Mouse (Mus musculus) c-Kit-positive CD71-positive TER-119-negative erythroid progenitor cells, embryonic 14.5 days (primary cell): Measurements from ENCODE around the gene Rad51c.
A peak's percentile ranks its signal among the peaks of the same experiment; 100 is the strongest.
"Not testable (repeated sequence)": the region's sequence is repeated elsewhere in the genome, so short reads cannot be mapped to it uniquely, and the experiment has no call there.

Source experiments
- DNase-seq: peaks from one replicate; pipeline ENCODE4 v3.0.0-alpha.2; 2013; ENCODE audit warnings: low read depth

Gene Rad51c

GRCm38 (mm10) chr11:87404876-87405275 is at the start of gene Rad51c, which contains the start of gene Tex14:
Gene Rad51c, minus strand, starts transcription at chr11:87404954.
Gene Tex14, plus strand, starts transcription at chr11:87405065.
- DNase-seq = no peak

DNA sequence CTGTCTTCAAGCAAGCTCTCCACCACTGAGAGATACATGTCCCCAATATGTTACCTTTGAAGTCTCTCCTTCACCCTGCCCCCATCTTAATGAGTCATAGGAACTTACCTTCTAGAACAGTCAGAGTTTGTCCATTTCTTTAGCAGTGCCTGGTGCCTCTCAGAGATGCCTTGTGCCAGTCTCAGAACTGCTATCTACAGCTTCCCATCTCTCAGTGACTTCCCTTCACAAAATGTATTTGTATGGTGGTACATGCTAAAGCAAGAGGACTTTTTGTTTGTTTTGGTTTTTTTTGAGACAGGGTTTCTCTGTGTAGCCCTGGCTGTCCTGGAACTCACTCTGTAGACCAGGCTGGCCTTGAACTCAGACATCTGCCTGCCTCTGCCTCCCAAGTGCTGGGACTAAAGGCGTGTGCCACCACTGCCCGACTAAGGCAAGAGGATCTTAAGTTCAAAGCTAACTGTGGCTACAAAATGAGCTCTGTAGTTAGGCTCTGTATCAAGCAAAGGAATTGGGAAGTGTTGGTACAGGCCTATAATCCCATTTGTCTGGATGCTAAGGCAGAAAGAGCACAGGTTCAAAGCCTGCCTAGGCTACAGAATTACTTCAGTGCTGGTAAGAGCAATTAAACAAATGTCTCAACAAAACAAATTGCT is 49.4 kb upstream of the Rad51c start:
- DNase-seq = no peak

DNA sequence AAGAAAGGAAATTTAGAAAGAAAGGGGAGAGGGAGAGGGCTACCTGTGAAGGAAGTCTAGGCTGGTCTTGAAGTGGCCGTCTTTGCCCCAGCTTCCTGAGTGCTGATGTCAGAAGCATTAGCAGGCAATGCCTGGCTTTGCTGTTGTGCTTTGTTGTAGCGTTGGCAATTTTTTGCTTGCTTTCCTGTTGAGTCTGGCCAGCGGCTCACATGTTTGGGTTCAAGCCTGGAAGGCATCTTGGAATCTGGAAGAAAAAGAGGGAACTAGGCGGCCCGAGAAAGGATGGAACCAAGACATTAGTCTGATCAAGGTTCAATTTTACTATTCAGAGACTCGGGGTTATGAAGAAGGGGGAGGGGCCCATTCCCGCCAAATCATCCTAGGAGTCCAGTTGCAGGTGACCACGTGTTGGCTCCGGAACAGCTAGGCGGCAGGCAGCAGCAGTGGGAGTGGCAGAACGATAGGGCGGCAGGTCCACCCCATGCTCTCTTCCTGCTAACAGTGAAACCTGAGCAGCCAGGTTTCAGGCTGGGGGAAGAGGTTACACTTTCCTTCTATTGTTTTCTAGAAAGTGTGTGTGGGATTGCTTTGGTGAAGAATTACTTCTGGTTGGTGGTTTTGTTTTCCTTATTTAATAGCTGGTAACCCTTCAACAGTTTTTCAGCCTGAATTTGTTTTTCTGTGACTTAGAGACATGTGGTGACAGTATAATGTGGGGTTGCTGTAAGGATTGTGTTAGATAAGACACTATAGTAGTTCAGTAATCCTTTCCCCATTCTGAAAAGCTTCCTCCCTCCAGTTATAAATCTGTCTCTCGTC is 48.7 kb upstream of the Rad51c start:
- DNase-seq = no peak

- not testable (repeated sequence) for DNase-seq
These were observed 48.0 kb upstream of the Rad51c start for GRCm38 (mm10) chr11:87452779-87453178.

DNA sequence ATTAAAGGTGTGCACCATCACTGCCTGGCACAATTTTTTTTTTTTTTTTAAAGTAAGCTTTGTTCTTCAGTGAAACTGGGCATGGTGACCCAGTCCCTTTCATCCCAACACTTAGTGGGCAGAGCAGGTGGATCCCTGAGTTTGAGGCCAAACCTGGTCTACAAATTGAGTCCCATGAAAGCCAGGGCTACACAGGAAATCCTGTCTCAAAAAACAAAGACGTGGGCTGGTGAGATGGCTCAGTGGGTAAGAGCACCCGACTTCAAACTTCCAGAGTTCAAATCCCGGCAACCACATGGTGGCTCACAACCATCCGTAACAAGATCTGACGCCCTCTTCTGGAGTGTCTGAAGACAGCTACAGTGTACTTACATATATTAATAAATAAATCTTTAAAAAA is 45.1 kb upstream of the Rad51c start:
- DNase-seq = not testable (repeated sequence)

- no peak for DNase-seq
These were observed 44.4 kb upstream of the Rad51c start for GRCm38 (mm10) chr11:87449200-87449547.

DNA sequence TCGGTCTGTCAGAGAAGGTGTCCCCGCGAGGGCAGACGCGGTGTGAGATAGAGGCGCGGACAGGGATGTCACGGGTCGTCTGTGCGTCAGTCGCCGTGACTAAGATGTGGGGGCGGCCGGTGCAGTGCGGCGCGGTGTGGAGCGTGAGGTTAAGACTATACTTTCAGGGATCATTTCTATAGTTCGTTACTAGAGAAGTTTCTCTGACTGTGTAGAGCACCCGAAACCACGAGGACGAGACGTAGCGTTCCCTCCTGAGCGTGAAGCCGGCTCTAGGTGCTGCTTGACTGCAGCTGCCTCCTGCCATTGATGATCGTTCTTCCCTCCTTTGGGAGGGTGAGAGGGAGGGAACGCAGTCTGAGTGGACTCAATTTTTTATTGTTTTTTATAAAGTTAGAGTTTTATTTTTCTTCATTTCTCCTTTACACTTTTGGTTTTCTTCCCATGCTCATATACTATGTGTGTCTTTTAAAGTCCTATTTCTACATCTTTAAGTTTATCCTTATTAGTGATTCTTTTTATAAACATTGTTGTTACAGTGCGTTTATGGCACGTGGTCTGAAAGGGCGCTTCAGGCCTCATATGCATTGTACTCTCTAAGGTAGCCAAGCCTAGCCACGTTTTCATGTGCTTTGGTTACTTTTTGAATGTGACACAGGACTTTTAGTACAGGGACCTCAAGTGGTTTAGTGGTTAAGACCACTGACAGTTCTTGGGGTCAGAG is 43.9 kb upstream of the Rad51c start:
- peak; percentile 82 for DNase-seq

- peak; percentile 59 for DNase-seq
These were observed 43.3 kb upstream of the Rad51c start for GRCm38 (mm10) chr11:87448081-87448475.

DNA sequence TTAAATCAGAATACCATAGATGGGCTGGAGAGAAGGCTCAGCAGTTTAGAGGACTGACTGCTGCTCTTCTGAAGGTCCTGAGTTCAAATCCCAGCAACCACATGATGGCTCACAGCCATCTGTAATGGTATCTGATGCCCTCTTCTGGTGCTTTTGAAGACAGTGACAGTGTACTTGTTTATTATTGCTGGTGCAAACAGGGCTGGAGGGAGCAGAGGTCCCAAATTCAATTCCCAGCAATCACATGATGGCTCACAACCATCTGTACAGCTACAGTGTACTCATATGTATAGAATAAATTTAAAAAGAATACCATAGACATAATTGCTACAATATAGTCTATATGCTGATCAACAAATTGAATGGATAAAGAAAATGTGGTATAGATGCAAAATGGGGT is 42.7 kb upstream of the Rad51c start:
- no peak for DNase-seq

- no peak for DNase-seq
These were observed 41.4 kb upstream of the Rad51c start for GRCm38 (mm10) chr11:87446159-87446558.

DNA sequence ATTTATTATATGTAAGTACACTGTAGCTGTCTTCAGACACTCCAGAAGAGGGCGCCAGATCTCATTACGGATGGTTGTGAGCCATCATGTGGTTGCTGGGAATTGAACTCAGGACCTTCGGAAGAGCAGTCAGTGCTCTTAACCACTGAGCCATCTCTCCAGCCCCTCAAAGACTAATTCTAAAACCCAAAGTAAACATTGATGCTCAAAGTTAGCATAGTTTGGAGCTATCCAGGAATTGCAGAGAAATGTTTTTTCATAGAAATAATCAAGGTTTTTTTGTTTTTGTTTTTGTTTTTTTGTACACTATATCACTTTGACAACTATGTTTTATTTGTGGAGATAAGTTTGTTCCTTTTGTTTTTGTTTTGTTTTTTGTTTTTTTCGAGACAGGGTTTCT is 40.8 kb upstream of the Rad51c start:
- DNase-seq = not testable (repeated sequence)

DNA sequence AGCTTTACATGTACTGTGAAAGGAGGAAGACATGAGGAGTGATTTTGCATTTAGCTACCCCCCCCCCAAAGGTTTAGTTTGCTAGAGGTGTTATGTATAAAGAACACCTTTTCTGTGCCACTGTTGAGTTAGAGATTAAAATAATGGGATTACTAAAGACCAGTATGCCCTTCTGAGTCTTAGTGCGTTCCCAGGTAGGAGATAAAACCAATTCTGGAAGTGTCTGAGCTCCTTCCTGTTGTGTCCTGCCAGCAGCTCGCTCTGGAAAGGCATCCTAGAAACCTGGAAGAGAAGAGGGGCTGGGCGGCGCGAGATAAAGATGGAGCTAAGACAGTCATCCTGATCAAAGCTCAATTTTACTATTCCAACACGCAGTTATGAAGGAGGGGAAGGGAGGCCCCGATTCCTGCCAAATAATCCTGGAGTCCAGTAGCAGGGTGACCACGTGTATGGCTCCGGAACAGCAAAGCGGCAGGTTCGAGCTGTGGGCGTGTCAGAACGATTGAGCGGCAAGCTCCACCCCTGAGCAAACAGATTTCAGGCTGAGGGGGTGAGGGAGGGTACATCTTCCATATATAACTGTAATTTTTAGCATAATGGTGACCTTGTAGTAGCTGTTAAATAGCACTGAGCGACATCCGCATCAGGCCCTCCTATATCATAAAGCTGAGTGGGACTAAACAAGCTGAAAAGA is 40.1 kb upstream of the Rad51c start:
- DNase-seq = no peak

DNA sequence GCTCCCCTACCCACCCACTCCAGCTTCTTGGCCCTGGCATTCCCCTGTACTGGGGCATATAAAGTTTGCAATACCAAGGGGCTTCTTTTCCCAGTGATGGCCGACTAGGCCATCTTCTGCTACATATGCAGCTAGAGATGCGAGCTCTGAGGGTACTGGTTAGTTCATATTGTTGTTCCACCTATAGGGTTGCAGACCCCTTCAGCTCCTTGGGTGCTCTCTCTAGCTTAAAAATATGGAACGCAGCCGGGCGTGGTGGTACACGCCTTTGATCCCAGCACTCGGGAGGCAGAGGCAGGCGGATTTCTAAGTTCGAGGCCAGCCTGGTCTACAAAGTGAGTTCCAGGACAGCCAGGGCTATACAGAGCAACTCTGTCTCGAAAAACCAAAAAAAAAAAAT is 39.3 kb upstream of the Rad51c start:
- DNase-seq = not testable (repeated sequence)

GRCm38 (mm10) chr11:87443373-87443883 is 38.7 kb upstream of the Rad51c start:
- peak; percentile 77 for DNase-seq

GRCm38 (mm10) chr11:87442643-87443372 is 38.1 kb upstream of the Rad51c start:
- DNase-seq = not testable (repeated sequence)

GRCm38 (mm10) chr11:87439796-87440420 is 35.2 kb upstream of the Rad51c start:
- DNase-seq = no peak

GRCm38 (mm10) chr11:87436326-87437232 is 31.8 kb upstream of the Rad51c start:
- no peak for DNase-seq

DNA sequence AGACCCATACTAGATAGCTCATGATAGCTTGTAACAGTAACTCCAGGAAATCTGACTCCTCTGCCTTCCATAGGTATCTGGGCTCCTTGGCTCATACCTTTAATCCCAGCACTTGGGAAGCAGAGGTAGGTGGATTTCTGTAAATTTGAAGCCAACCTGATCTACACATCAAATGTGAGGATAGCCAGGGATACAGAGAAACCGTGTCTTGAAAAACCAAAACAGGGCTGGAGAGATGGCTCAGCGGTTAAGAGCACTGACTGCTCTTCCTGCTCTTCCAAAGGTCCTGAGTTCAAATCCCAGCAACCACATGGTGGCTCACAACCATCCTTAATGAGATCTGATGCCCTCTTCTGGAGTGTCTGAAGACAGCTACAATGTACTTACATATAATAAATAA is 30.4 kb upstream of the Rad51c start:
- DNase-seq = not testable (repeated sequence)

- DNase-seq = no peak
These were observed 28.3 kb upstream of the Rad51c start for GRCm38 (mm10) chr11:87432933-87433669.
